Mouse (Mus musculus) left cerebral cortex, adult 9 months (tissue): Measurements from ENCODE around the gene Snrpc.
"Not testable (repeated sequence)": the region's sequence is repeated elsewhere in the genome, so short reads cannot be mapped to it uniquely, and the experiment has no call there.

ENCODE experiments used
- DNase-seq, 2 experiments: peaks; one replicate each; pipeline ENCODE4 v3.0.0; 2022; ENCODE audit warnings: low spot score in 2 of 2

Snrpc gene

DNA sequence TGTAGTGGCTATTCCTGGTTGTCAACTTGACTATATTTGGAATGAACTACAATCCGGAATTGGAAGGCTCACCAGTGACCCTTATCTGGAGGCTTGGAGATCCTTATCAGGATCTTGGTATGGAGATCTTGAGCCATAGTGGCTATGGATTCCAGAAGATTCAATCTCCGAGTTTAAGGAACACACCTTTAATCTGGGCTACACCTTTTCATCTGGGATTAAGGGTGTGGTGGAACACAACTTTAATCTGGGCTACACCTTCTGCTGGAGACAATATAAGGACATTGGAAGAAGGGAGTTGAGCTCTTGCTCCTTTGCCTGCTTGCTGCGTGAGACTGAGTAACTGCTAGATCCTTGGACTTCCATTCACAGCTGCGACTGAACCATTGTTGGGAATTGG, at the start of gene Snrpc:
Gene Snrpc (plus strand): TSS at position 301 of the 400 bp plus-strand sequence.
- not testable (repeated sequence) for DNase-seq

DNA sequence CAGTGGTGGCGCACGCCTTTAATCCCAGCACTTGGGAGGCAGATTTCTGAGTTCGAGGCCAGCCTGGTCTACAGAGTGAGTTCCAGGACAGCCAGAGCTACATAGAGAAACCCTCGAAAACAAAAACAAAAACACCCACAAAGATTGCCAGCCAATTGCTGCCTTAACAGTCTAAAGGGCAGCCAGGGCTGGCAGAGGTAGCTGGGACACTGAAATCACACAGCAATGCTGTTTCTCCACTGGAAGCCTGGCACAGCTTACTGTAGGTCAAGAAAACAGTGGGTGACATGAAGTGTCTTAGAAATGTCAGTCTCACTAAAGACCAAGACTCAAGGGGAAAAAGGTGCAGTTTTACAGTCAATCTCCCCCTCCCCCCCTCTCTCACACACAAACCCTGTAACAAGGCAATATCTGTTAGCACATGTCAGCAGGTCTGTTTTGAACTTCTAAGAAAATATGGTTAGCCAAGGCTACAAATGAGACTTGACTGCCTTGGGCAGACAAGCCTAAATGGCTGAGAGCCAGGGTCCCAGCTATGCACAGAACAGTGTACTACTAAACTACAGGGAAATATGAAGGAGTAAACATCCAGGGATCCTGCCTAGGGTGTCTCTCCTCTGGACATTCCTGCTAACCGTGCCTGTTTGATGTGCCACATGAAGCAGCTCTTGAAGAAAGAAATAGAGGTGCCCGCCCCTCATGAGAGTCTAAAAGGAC, 49.3 kb upstream of the Snrpc start:
- DNase-seq, result no peak

DNA sequence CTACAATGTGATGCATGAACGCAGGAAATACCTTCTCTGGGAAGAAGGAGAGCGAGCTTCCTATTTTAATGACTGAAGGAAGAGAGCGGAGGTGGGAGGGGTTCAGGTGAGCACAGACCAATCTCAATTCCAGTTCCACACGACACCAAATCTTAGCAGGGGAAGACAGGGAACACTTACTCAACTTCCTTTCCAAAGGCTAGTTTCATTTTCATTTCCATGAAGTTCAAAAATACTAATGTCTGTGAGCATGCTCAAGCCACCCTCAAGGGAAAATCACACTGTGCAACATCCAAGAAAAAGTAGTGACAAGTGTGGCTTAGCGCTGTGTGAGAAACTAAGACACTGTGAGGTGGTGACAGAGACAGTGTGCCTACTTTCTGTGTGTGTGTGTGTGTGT, 47.9 kb upstream of the Snrpc start:
- no peak for DNase-seq

- no peak for DNase-seq
Observed at GRCm38 (mm10) chr17:27790976-27791375, 47.0 kb upstream of the Snrpc start.

DNA sequence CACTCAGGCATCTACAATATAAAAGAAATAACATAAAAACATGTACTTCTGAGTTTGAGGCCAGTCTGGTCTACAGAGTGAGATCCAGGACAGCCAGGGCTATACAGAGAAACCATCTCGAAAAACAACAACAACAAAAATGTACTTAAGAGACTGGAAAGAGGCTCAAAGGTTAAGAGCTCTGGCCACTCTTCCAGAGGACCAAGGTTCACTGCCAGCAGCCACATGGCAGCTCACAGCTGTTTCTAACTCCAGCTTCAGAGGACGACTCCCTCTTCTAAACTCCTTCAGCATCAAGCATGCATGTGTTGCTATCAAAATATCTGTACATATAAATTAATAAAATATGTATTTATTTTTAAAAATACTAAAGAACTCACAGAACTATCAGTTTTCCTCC, 46.4 kb upstream of the Snrpc start:
- DNase-seq, result no peak

DNA sequence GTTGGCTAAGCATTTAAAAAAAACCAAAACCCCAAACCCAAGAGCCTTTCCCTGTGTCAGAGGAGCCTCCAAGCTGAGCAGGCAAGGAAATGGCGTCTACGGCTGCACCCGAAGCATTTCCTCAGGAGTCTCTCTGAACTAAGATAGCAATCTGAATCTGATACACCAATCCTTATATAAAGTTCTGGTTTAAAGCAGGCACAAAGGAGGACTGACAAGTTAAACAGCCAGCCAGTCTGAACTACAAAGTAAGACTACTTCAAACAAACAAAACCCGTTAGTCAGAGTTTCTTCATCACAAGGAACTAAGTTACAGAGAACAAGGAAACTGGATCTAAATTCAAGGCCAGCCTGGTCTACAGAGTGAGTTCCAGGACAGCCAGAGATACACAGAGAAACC, 45.4 kb upstream of the Snrpc start:
- DNase-seq, result no peak

DNA sequence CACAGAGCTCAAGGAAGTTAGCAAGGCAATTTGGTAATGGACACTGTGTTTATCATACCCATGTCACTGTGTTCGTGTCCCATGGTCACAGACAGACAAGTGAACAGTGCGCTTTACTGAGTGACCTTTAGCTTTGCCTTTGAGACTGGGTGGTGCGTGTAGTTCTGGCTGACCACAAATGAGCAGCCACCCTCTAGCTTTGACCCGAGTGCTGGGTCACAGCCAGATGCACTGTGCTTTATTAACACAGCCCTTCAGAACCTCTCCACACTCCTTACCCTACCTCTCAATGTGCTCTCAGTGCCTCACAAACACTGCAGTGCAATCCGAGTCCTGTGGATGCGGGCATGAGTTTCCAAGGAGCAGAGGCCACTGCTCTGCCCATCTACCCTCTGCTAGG, 44.8 kb upstream of the Snrpc start:
- no peak for DNase-seq

DNA sequence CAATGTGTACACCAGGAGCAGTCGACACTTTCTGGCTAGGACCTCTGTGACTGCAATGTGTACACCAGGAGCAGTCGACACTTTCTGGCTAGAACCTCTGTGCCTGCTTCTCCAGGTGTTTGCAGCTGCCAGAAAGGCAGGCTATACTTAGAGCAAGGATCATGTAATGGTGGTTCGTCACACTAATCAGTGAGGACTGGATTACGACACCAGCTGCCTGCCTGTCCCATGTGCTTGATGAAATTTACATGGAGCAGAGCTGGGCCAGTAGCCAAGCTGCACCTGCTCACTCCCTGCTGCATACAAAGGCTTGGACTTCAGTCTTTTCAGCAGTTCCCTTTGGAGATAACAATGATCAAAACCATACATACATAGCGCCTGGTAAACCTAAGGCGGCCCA, 41.2 kb upstream of the Snrpc start:
- DNase-seq, result peak in 1 of 2 experiments; percentile 39

DNA sequence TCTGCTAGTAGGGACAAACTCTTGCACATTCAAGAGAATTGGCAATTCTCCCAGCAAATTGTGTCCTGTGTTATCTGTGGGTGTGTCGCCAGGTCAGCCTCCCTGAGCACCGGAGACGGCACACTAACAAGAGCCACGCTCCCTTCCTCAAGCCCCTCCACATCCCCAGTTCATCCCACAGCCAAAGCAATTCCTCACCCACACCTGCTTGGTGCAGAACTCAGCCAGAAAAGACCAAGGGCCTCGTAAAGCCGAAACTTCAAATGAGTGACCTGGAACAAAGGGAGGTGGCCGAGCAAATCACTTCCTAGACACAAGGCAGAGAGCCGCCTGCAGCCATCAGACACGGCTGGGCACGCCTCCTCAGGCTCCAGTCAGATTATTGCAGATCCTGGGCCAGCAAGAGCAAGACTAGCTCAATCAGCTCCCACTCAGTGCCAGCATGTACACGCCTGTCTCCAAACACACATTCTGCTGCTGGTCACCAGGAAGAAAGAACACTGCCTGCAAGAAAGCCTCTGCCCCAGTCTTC, 40.5 kb upstream of the Snrpc start:
- no peak for DNase-seq

DNA sequence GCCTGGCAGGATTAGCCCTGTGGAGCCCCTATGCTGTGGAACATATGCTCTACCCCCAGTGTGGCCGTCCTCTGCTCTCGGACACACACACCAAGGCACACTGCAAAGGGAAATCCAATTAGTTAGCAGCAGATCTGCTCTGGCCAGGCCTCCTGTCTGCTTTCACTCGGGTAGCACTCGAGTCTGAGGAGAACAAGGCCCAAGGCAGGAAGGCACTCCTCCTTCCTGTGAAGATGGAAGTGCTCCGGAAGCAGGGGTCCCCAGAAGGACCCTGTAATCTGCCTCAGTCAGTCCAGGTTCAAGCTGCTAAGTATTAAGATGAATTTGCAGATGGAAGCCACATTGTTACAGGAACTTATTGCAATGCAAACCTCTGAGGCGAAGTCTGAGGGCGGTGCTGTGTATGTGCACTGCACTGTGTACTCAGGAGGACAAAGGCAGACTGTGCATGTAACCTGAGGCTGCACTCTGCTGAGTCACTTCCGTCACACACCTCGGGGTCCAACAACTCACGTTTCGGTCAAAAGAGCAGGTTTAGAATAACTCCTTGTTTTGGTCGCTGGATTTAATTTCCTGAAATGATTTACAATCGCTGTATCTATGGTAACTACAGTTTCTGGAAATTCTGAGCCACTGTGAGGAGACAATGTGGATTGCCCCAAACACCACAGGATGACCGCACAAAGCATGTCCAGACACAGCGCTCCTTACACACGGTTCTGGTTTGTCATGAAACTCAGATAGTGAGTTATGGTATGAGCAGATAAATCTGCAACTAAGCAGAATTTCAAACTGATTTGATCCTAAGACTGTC, 38.0 kb upstream of the Snrpc start:
- DNase-seq, result no peak

DNA sequence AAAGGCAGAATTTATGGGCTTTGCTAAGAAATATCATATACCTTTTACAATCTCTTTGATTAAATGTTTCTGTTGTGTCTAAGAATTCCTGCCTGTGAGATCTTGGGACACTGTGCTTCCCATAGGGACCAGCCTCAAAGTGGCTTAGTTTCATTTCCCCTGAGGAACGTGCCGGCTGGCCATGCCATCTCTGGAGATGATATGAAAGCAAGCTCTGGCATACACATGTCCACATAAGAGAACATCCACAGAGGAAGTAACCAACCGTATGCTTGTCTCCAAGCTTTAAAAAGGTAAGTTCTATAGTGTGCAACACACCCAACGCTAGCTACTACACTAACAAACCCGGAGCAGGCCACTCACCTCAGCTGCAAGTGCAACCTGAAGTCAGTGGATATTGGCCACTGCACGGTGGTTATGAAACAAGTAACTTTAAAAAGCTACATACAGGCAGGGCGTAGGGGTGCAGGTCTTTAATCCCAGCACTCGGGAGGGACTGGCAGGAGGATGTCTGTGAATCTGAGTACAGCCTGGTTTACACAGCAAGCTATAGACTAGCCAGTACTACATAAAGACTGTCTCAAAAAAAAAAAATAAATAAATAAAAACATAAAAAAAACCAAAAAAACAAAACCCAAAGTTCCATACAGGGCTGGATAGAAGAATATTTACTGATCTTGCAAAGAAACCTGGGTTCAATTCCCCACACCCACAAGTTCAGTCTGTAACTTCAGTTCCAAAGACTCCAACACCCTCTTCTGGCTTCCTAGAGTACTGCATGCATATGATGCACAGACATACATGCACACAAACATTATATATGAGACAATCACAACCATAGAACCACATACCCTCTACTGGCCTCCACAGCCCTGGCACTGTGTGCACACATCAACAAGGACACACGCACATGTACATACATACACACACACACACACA, 37.0 kb upstream of the Snrpc start:
- no peak for DNase-seq

DNA sequence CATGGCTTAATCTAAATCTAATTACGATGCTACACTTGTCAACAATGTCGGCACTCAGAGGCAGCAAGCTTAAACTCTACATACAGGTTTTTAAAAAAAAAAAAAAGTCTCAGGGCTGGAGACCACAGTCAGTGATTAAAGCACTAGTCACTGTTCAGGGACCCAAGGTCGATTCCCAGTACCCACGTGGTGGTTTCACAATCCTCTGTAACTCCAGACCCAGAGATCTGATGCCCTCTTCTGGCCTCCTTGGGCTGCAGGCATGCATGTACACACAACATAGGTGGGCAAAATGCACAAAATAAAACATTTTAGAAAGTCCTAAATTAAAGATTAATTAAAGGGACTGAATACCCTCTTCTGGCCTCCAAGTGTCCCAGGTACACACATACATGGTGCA, 34.2 kb upstream of the Snrpc start:
- no peak for DNase-seq

DNA sequence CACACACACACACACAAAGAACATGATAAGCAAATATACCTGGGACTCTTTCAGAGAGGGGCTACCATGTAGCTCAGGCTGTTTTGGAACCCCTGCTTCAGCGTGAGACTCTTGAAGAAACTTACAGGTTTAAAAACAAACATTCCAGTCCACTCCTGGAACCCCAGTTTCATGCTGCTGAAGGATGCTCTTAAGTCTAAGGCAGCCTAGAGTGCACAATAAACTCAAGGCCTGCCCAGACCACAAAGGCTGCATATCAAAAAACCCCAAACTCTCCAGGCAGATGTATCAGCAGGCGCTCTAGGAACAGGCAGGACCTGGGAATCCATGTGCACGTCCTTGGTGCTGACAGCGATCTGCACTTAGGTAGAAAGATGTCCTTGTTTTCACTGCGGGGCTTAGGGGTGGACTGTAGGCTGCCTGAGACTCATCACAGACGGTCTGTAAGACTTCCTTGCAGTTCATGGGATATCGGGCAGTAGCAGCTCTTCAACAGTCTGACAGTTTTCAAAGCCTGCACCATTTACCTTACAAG, 33.7 kb upstream of the Snrpc start:
- DNase-seq, result no peak

DNA sequence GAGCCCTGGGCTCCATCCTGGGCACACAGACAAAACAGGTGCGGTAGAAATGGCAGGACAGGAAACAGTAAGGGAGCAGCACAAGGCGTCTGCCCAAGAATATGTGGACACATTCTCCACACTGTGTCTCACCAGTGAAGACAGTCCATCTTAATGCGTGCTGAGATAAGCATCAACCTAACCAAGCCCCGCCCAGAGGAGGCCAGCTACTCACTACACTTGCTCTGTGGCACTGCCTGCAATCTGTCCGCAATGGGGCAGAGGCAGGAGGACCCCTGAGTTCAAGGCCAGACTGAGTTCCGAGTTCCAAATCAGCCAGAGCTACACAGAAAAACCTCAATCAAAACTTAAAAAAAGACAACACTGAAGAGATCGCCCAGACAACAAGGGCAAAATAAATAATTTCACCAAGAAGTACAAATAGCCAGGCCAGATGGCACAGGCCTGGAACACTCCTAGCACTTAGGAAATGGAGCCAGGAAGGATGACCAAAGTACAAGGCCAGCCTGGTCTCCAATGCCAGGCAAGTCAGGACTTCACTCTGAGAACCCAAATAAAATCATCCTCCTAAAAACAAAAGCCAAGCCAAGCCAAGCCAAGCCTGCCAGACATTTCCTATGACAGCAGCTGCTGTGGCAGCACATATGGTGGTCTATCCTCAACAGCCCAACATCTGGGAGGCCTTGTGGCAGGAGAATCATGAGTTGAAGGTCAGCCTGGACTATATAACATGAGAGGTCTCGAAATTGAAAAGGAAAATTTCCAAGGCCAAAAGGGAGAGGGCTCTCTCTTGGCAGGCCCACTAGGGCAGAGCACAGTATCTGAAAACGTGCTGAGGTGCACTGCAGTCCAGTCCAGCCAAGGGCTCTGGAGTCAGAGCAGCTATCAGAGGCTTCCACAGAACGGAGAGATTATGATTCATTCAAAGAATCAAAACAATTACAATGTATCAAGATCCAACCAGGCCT, 32.9 kb upstream of the Snrpc start:
- no peak for DNase-seq

DNA sequence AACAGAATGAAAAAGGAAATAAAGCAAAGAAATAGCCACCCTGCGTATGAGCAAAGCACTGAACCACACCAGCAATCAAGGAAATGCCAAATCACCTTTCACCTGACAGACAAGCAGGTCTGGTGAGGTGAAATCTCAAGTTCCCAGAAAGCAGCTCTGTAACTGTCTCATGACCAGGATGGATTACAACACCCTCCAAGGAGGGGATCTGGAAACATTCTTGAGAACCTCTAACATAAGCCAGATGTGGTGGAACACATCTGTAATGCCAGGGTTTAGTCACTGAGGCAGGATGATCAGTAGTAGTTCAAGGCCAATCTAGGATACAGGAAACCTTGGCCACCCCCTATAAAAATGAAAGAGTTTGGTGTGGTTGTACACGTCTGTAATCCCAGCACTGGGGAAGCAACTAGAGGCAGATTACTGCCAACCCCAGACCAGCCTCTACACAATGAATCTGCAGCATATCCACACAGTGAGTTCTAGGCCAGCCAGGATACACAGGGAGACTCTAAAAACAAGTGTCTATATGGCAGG, 30.3 kb upstream of the Snrpc start:
- DNase-seq, result no peak

DNA sequence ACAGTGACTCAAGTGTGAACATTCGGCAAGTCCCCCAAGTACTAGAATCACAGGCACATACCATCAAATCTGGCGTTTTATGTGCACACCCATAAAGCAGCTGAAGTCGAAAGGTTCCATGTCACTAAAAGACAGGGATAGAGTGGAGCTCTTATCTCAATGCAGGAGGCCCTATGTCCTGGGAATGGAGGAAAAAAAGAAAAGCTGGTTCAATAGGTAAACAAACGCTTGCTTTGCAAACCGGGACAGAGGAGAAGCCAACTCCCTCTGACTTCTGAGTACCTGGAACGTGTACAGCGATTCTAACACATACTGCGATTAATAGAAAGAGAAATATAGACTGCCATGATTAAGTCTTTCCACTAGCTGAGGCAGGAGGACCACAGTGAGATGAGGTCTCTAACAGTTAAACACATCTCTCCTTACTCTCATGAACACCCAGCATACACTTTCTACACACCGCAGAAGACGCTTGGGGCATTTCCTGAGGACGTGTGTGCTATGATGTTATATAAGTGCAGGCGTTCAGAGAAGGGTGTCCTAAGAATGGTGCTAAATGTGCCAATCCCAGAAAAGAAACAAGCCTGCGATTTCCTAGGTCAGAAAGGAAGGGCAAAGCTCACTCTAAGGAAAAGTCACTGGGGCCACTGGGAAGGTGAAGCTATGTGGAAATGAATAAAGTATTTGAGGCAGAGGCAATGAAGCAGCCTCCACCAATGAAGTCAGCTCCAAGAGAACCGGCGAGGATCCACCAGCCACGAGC, 27.2 kb upstream of the Snrpc start:
- no peak for DNase-seq

DNA sequence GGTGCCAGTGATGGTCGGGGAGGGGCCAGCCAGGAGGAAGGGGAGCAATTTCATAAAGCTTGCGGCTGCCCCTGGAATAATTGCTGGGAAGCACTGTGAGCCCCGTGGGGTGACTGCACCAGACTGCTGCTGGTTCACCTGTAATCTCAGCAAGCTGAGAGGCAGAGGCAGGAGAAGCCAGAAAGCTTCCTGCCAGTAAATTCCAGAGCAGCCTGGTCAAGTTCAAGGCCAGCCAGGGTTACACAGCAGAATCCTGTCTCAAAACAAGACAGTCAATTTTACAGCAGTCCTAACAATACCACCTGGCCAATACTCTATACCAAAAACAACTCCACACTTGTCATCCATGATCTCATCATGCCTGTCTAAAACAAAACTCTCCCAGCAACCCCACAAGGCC, 26.0 kb upstream of the Snrpc start:
- DNase-seq, result no peak

GRCm38 (mm10) chr17:27814606-27815005, 23.3 kb upstream of the Snrpc start:
- DNase-seq, result no peak

- no peak for DNase-seq
Observed at GRCm38 (mm10) chr17:27819011-27819410, 18.9 kb upstream of the Snrpc start.
